Mouse (Mus musculus): ENCODE measurements at regions not wholly inside any gene's neighbourhood (a gene's known extent, or its start where the extent isn't known, plus 50 kb on each side); places are given as distances from the start of the nearest gene placed in this dataset.

DNA sequence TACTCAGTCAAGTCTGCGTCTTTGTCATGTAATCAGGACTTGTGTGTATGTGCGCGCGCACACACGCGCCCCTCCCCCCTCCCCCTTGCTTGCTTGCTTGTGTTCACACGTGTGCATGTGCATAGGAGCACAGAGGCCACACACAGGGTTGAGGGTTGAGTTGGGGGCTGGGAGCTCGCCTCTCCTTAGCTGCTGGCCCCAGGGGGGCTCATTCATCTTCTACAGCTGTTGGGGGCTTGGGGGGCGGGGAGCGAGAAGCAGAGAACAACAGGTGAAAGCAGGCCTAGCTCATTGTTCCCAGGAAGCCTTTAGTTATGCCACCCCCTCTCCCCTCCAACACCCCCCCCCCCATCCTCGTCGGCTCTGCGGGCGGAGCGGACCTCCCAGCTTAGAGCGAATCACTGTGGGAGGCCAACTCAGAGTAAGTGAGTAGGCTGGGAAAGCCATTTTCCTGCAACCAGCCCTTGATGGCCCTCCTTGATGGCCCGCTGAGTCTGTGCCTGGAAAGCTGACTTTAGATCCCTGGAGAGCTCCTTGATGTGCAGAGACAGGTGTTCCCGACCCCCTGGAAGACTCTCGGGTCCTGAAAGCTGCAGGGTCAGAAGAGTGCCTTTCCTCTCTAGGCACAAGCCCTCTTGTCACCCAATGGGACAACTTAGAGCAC is 78.8 kb downstream of the Asb13 start:
- Histone ChIP-seq H3K9ac (ENCODE audit: low read depth, low read length) (no peak overlapping the region), H3K27ac (ENCODE audit: low read length) (no peak overlapping the region), H3K4me1 (ENCODE audit: control insufficient read depth, low read depth, low read length) (no peaks in the 10 kb centered on the region), H3K27me3 (ENCODE audit: control insufficient read depth, insufficient read depth, low read depth, low read length) (no peaks in the 10 kb centered on the region), H3K4me3 (ENCODE audit: low read depth, low read length) (no peak overlapping the region), H3K36me3 (ENCODE audit: control insufficient read depth, insufficient read depth) (no peaks in the 10 kb centered on the region), H3K9me3 (replicated peaks; ENCODE audit: control insufficient read depth, low read length) (no peaks in the 10 kb centered on the region), H3K4me2 (ENCODE audit: low read depth, low read length) (no peak overlapping the region)
- 49% methylated on average over 18 of the region's 19 CpGs for WGBS (ENCODE audit: insufficient replicate concordance)
- no peak for ATAC-seq (ENCODE audit: low read depth)

GRCm38 (mm10) chr13:3712088-3712487 is 78.3 kb downstream of the Asb13 start:
- no peak overlapping the region for H3K9ac ChIP-seq (ENCODE audit: low read depth, low read length)
- ATAC-seq (ENCODE audit: low read depth) = no peak
- H3K4me1 ChIP-seq (ENCODE audit: control insufficient read depth, low read depth, low read length) = no peaks in the 10 kb centered on the region
- no peak overlapping the region for H3K27ac ChIP-seq (ENCODE audit: low read length)
- WGBS (ENCODE audit: insufficient replicate concordance) = 32% methylated on average over 3 of the region's 3 CpGs
- H3K4me3 ChIP-seq (ENCODE audit: low read depth, low read length) = no peak overlapping the region
- H3K4me2 ChIP-seq (ENCODE audit: low read depth, low read length) = no peak overlapping the region
- H3K36me3 ChIP-seq (ENCODE audit: control insufficient read depth, insufficient read depth) = no peaks in the 10 kb centered on the region
- H3K27me3 ChIP-seq (ENCODE audit: control insufficient read depth, insufficient read depth, low read depth, low read length) = no peaks in the 10 kb centered on the region
- no peaks in the 10 kb centered on the region for H3K9me3 ChIP-seq (replicated peaks; ENCODE audit: control insufficient read depth, low read length)

DNA sequence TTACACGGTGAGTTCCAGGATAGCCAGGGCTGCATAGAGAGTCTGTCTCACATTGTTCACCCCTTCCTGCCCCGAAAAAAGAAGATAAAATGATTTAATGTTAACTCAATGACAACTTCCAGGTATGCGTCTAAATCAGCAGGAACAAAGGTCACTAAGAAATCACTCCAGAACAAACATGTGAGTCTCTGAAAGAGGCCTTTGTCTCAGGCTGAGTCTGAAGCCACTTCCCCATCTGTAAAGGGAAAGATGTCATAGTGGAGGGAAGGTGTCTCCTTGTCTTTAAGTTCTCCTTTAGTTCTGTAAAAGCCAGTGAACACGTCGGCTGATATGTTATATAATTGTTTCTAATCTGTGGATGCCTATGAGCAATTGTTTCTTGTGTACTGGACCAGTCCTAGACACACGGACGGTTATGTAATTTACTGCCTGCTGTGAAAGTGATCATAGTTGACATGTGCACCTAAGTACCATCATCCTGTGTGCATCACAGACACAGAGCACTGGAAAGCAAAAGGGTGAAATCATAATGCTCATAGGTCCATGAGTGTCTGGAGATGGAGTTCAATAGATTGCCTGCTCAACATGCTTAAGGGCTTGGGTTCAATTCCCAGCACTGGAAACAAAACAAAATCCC is 76.3 kb downstream of the Asb13 start:
- H3K27me3 ChIP-seq (ENCODE audit: control insufficient read depth, insufficient read depth, low read depth, low read length) = no peaks in the 10 kb centered on the region
- no peak overlapping the region for H3K9ac ChIP-seq (ENCODE audit: low read depth, low read length)
- ATAC-seq (ENCODE audit: low read depth) = no peak
- H3K36me3 ChIP-seq (ENCODE audit: control insufficient read depth, insufficient read depth) = no peaks in the 10 kb centered on the region
- 45% methylated on average over 7 of the region's 7 CpGs for WGBS (ENCODE audit: insufficient replicate concordance)
- H3K27ac ChIP-seq (ENCODE audit: low read length) = no peak overlapping the region
- H3K9me3 ChIP-seq (replicated peaks; ENCODE audit: control insufficient read depth, low read length) = no peaks in the 10 kb centered on the region
- H3K4me1 ChIP-seq (ENCODE audit: control insufficient read depth, low read depth, low read length) = no peaks in the 10 kb centered on the region
- H3K4me2 ChIP-seq (ENCODE audit: low read depth, low read length) = no peak overlapping the region
- no peak overlapping the region for H3K4me3 ChIP-seq (ENCODE audit: low read depth, low read length)

DNA sequence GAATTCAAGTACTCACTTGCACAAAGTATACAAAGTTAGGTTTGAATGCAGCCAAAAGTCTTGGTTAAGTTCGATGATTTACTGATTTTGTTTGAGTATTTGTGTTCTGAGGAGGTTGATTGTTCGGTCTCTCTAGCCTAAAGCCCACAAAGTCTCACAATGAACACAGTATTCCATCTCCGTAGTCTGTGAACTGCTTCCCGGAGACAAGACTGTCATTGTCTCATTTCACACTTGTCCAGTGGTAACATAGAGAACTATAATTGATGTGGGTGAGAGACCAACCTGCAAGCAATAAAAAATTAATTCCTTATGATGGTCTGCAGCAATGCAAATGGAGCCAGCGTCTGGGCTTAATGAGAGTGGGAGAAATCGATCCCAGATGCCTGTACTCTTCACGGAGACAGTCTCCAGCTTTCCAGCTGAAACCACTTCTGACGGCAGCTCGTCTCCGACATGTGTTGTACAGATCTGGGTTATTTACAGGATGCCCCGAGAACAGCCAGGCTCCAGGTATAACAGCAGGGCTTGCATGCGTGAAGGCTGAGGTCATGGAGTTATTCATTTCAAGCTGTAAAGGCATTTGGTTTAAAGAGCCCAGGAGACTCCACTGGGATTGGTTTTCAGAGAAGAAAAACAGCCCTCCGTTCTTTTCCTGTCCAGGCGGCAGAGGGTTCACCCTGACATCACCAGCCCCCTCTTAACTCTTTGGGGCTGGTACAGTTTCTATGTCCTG is 75.2 kb downstream of the Asb13 start:
- Histone ChIP-seq H3K36me3 (ENCODE audit: control insufficient read depth, insufficient read depth) (no peaks in the 10 kb centered on the region), H3K27me3 (ENCODE audit: control insufficient read depth, insufficient read depth, low read depth, low read length) (no peaks in the 10 kb centered on the region), H3K4me2 (ENCODE audit: low read depth, low read length) (no peak overlapping the region), H3K9me3 (replicated peaks; ENCODE audit: control insufficient read depth, low read length) (no peaks in the 10 kb centered on the region), H3K4me3 (ENCODE audit: low read depth, low read length) (no peak overlapping the region), H3K9ac (ENCODE audit: low read depth, low read length) (no peak overlapping the region), H3K4me1 (ENCODE audit: control insufficient read depth, low read depth, low read length) (no peaks in the 10 kb centered on the region), H3K27ac (ENCODE audit: low read length) (no peak overlapping the region)
- ATAC-seq (ENCODE audit: low read depth) = no peak
- WGBS (ENCODE audit: insufficient replicate concordance) = 63% methylated on average over 14 of the region's 14 CpGs

All from liver, embryonic 16.5 days (tissue).